ENCODE assay signal across 8 mouse cellular contexts in the genomic region with DNA sequence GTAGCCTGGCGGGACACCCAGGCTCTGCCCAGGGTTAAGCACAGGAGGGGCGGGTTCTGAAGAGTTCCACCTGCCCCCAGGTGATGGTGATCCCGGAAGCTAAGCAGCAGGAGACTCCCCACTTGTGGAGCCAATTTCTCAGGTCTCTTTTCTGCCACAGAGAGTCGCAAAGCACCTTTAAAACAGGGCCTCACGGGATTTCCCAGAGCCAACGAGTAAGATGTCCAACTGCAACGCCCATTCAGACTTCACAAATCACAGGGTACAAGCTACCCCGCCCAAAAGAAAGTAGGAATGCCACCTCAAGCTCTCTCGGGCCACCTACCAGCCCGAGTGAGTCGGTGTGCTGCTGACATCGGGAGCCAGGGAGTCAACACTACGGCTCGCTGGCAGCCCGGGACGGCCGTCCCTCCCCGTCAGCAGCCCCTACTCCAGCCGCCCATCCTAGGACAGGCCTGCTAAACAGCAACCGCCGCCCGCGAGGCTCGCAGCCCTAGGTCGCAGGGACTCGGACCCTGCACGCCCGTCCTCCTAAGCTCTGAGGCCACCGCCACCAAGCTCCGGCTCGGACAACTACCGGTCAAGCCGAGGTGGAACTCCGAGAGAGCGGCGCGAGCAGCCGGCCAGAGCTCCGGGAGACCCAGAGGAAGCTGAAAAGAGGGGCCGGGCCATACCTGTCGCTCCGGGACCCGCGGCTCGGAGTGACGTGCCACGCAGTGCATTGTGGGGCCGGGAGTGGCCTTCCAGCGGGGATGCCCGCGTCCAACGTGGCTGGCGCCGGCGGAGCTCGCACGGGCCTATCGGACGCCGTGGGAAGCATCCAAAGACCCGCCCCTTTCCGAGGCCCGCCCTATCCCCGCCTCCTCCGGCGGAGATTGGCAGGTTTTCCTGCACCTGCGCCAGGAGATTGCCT. TPM values are rescaled to one million over a fixed set of nuclear protein-coding genes. Genes with fewer than 3 reads are reported as not detected.
DNase-seq lines count a peak whose midpoint lies in the region; ATAC-seq lines count a peak whose summit lies in the region.

A gene (minus strand): TSS at position 769 of the 913 bp plus-strand sequence.

- DNase-seq in ES-CJ7 (ENCODE audit: low read depth, low spot score), result peak; percentile 94
- peak; percentile 94 for DNase-seq in cerebellum, adult 11 months
- peak; percentile 98 for DNase-seq in forebrain, embryonic 14.5 days (ENCODE audit: low spot score)
- DNase-seq in heart, postnatal 14 days, result peak; percentile 93 to 95
- DNase-seq in layer of hippocampus, adult 11-12 months (ENCODE audit: low spot score), result peak; percentile 92
- DNase-seq in lung, adult 18-20 months, result peak; percentile 94 to 96
- peak; percentile 95 for DNase-seq in testis, postnatal 14 days (ENCODE audit: low spot score)

- H3K4me3 ChIP-seq in forebrain, embryonic 14.5 days (ENCODE audit: low read depth, low read length), result peak within 1 kb of the TSS; percentile 85
- H3K4me3 ChIP-seq in neural tube, embryonic 15.5 days (replicated peaks), result peak within 1 kb of the TSS; percentile 90

- 0 out of 2 replicates have a peak, but pooled peaks cover 10% of the 10 kb centered on the region for H3K36me3 ChIP-seq in forebrain, embryonic 14.5 days (ENCODE audit: control insufficient read depth, insufficient read depth, low read length)
- no peaks in the 10 kb centered on the region for H3K36me3 ChIP-seq in neural tube, embryonic 15.5 days

- peak within 1 kb of the TSS; percentile 79 for H3K27ac ChIP-seq in forebrain, embryonic 14.5 days (ENCODE audit: low read depth, low read length)
- peak within 1 kb of the TSS; percentile 83 for H3K27ac ChIP-seq in neural tube, embryonic 15.5 days (replicated peaks)

- intact Hi-C loops in heart, postnatal 14 days (cut with DNase I), result loop anchor here (5.0 kb wide), 1 partner anchor 129 kb away; a partner anchor contains a TSS

- H3K9ac ChIP-seq in forebrain, embryonic 14.5 days (ENCODE audit: low read length), result peak within 1 kb of the TSS; percentile 91
- H3K9ac ChIP-seq in neural tube, embryonic 15.5 days (replicated peaks), result peak within 1 kb of the TSS; percentile 90

- peak within 1 kb of the TSS; percentile 94 for H3K4me2 ChIP-seq in forebrain, embryonic 14.5 days (ENCODE audit: low read length)
- peak within 1 kb of the TSS; percentile 92 for H3K4me2 ChIP-seq in neural tube, embryonic 15.5 days

- peak; percentile 100 for ATAC-seq in forebrain, embryonic 14.5 days
- ATAC-seq in neural tube, embryonic 15.5 days (ENCODE audit: low FRiP score), result peak; percentile 100

- under 1% methylated on average over 67 of the region's 67 CpGs for WGBS in forebrain, embryonic 14.5 days
- WGBS in neural tube, embryonic 15.5 days, result under 1% methylated on average over 67 of the region's 67 CpGs

- no peaks in the 10 kb centered on the region for H3K27me3 ChIP-seq in forebrain, embryonic 14.5 days (replicated peaks; ENCODE audit: control insufficient read depth, insufficient read depth, low read length)
- 0 out of 2 replicates have a peak, but pooled peaks cover 3% of the 10 kb centered on the region for H3K27me3 ChIP-seq in neural tube, embryonic 15.5 days (replicated peaks)

- H3K9me3 ChIP-seq in forebrain, embryonic 14.5 days (replicated peaks; ENCODE audit: control insufficient read depth, low read length), result no peaks in the 10 kb centered on the region
- no peaks in the 10 kb centered on the region for H3K9me3 ChIP-seq in neural tube, embryonic 15.5 days (replicated peaks)

- H3K4me1 ChIP-seq in forebrain, embryonic 14.5 days (ENCODE audit: control insufficient read depth, insufficient read depth, low read length), result peaks cover 7% of the 10 kb centered on the region; the same call in 1 of the 2 replicates
- H3K4me1 ChIP-seq in neural tube, embryonic 15.5 days, result peaks cover 19% of the 10 kb centered on the region

RNA-seq across cellular contexts. Expression of the gene that starts here (rescaled TPM):
- polyA plus RNA-seq in forebrain, embryonic 14.5 days (2014; fragmentation: Nextera tagmentation; extraction: Ambion mirVana), result 47.7 and 49.4 TPM in 2 replicates
- total RNA-seq in heart, postnatal 14 days (2021), result 10 to 100 TPM; 11.9 to 13.7 TPM
- 38.8 and 39.5 TPM in 2 replicates for polyA plus RNA-seq in neural tube, embryonic 15.5 days (2015; fragmentation: Nextera tagmentation; extraction: Ambion mirVana)

Comparison
In these comparisons a context has a peak if more than half of its experiments do, and no peak if none do; other contexts are left out.
1. Peak in every context shown above with its lines: DNase-seq, ATAC-seq, H3K4me3 ChIP-seq and H3K27ac ChIP-seq.